Mouse (Mus musculus): ENCODE measurements around the gene Snorc. TPM values are rescaled to one million over a fixed set of nuclear protein-coding genes. Genes with fewer than 3 reads are reported as not detected.

The Snorc gene
- polyA plus RNA-seq, 1 experiment from 2014 or later, result not detected

- Histone ChIP-seq H3K27ac (no peak overlapping the region), H3K9me3 (no peaks in the 10 kb centered on the region), H3K27me3 (no peaks in the 10 kb centered on the region), H3K4me1 (replicated peaks) (no peaks in the 10 kb centered on the region), H3K4me3 (replicated peaks) (no peak overlapping the region), H3K9ac (replicated peaks) (no peak overlapping the region), H3K4me2 (replicated peaks) (no peak overlapping the region), H3K36me3 (no peaks in the 10 kb centered on the region)
- no peak for ATAC-seq
Observed at GRCm38 (mm10) chr1:87520467-87520866, 50.4 kb downstream of the Snorc start.

DNA sequence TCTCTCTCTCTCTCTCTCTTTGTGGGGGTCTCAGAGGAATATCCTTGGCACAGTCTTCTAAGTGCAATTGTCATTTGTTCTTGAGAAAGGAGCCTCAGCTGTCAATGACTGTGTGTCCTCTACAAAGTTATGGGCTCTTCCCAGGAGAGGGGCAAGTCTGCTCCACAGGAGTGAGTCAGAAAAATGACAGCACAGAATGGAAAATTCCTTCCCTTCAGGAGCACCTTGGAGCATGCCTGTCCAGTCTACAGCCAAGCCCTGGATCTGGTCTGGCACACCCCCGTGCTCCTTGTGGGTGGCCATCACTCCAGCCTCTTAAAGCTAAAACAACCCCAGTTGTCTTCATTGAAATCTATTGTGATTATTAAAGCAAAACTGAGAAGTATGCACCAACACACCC is 51.5 kb downstream of the Snorc start:
- 61% methylated on average over 1 of the region's 1 CpGs for WGBS
- Histone ChIP-seq H3K27me3 (no peaks in the 10 kb centered on the region), H3K27ac (no peak overlapping the region), H3K4me2 (replicated peaks) (no peak overlapping the region), H3K4me3 (replicated peaks) (no peak overlapping the region), H3K36me3 (no peaks in the 10 kb centered on the region), H3K9ac (replicated peaks) (no peak overlapping the region), H3K4me1 (replicated peaks) (no peaks in the 10 kb centered on the region), H3K9me3 (no peaks in the 10 kb centered on the region)
- no peak for ATAC-seq

GRCm38 (mm10) chr1:87525041-87525440 is 55.0 kb downstream of the Snorc start:
- H3K36me3 ChIP-seq, result no peaks in the 10 kb centered on the region
- ATAC-seq, result no peak
- no peak overlapping the region for H3K4me3 ChIP-seq (replicated peaks)
- H3K9me3 ChIP-seq, result no peaks in the 10 kb centered on the region
- no peak overlapping the region for H3K9ac ChIP-seq (replicated peaks)
- 93% methylated on average over 7 of the region's 7 CpGs for WGBS
- H3K4me2 ChIP-seq (replicated peaks), result no peak overlapping the region
- H3K4me1 ChIP-seq (replicated peaks), result no peaks in the 10 kb centered on the region
- H3K27ac ChIP-seq, result no peak overlapping the region
- H3K27me3 ChIP-seq, result no peaks in the 10 kb centered on the region

Other genes starting within 250 kb of the Snorc start
- gene Efhd1, start 205.9 kb upstream of the Snorc start, polyA plus RNA-seq (2015; fragmentation: Nextera tagmentation; extraction: Ambion mirVana), result 0.51 and 1.0 TPM in 2 replicates
- gene Gigyf2, start 143.3 kb upstream of the Snorc start, polyA plus RNA-seq (2015; fragmentation: Nextera tagmentation; extraction: Ambion mirVana), result 70.6 and 74.5 TPM in 2 replicates
- gene Kcnj13, start 75.5 kb upstream of the Snorc start, polyA plus RNA-seq (2015; fragmentation: Nextera tagmentation; extraction: Ambion mirVana), result 2.2 and 4.1 TPM in 2 replicates
- not detected in 2 replicates for gene Neu2, start 39.6 kb downstream of the Snorc start, polyA plus RNA-seq (2015; fragmentation: Nextera tagmentation; extraction: Ambion mirVana)
- gene Ngef, start 103.6 kb downstream of the Snorc start, polyA plus RNA-seq (2015; fragmentation: Nextera tagmentation; extraction: Ambion mirVana), result 6.8 and 9.6 TPM in 2 replicates
- gene Inpp5d, start 150.0 kb downstream of the Snorc start, polyA plus RNA-seq (2015; fragmentation: Nextera tagmentation; extraction: Ambion mirVana), result 1.9 and 2.5 TPM in 2 replicates